Mouse (Mus musculus) bone marrow, adult 2 months (tissue): Measurements from ENCODE around the gene Ubash3b.

Experiments
- CTCF ChIP-seq: fragments of 200-500 bp; IDR thresholded peaks from 2 replicates; pipeline ENCODE4 v1.5.1; 2011; ENCODE audit warnings: low read length, control low read depth; ENCODE audit not compliant: control insufficient read depth, insufficient read depth
- POLR2A ChIP-seq: fragments of 200-500 bp; IDR thresholded peaks from 2 replicates; pipeline ENCODE4 v1.6.1; 2011; ENCODE audit warnings: low read depth, mild to moderate bottlenecking, control low read depth, low read length, borderline replicate concordance; ENCODE audit not compliant: control insufficient read depth

DNA sequence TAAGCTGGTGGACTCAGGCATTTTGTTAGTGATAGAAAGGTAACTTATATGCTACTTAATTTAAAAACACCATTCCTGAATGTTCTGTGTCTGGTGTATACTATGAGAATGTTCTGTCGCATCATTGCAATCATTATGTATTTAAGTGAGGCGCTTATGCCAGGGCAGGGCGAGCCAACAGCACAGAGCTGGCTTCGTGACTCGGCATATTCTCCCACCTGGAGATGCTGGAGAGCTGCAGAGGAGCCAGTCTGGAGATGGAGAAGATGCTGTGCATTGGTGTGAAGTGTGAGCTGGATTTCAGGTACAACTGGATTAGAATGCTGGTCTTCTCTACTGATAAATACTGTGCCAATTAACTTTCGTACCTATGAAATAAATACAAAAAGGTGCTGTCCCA, 37.2 kb downstream of the Ubash3b start:
- TF ChIP-seq CTCF: no peak
- TF ChIP-seq POLR2A: no peak
